Mouse (Mus musculus): ENCODE measurements around the gene Xab2. TPM values are rescaled to one million over a fixed set of nuclear protein-coding genes. Genes with fewer than 3 reads are reported as not detected.
"Not testable (repeated sequence)": the region's sequence is repeated elsewhere in the genome, so short reads cannot be mapped to it uniquely, and the experiment has no call there.

The Xab2 gene
- total RNA-seq, 2 experiments from 2014 or later: 36.0 to 40.7 TPM

DNA sequence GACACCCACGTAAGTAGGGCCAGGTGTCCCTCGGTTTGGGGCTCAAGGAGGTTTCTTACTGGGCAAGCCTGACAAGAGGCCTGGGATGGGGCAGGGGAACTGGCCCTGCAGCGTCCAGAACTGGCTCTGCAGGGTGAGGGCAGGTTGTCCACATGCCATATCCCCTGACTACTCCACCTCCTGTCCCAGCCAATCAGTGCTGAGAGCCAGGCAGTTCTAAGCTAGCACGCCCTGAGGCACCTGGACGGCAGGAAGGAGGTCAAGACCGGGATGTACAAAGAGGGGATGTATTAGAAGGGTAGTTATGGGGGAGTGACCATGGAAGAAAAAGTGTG, 11.3 kb downstream of the Xab2 start:
- DNase-seq: no peak

DNA sequence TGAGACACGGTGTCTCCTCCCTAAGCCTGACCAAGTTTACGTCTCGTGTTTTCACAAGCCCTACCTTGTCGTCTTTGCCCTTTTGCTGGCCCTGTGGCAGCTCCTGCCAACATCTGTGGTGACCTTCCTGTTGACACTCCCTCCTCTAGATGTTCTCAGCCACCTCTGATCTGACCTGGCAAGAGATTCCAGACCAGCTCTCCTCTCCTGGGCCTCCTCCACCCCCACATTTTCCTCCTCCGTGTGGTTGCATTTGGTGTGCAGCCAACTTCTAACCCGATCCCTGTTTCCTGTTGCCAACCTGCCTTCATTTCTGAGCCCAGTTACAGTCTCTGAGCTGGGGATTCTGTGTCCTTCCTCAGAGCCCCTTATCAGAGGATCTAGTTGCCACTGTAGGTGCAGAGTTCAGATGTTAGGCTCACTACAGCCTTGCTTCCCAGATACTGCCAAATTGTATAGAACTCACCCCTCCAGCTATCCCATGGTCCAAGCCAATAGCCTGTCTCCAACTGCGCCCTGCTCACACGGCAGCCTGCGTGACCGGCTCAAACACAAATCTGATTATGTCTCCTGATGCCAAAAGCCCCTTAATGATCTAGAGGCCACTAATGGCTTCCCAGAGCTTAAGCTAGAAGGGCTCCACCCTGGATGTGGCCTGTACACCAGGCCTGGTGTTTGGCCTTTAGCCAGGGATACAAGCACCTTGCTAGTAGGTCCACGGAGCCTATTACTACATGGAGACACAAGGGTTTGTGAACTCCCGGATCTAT, 11.9 kb downstream of the Xab2 start:
- DNase-seq: peak in 1 of 2 experiments; percentile 48

DNA sequence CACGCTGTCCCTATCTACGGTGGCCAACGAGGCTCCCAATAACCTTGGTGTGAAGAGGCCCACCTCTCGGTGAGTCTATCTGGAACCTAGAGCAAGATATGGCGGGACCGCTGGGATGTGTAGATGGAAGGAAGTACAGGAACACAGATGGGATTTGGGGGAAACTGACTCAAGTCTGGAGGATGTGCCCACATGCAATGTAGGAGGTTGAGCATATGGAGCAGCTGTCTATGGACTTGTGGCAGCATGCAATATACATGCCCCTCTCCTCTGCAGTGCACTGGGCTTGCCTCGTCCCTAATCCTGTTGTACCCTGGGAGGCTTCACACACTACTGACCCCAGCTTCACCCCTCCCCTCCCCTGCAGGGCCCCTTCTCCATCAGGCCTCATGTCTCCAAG, 13.3 kb downstream of the Xab2 start:
- DNase-seq: no peak

DNA sequence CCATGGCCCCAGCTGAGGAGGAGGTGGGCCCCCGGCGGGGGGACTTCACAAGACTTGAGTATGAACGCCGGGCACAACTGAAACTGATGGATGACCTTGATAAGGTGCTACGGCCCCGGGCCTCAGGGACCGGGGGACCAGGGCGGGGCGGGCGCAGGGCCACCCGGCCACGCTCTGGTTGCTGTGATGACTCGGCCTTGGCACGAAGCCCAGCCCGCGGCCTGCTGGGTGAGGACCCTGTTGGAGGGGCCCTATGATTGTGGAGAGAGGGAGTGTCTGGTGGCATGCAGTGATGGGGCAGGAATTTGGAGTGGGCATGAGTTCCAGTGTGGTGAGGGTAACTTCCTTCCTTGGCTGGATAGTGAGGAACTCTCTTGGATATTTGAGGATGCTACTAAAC, 14.5 kb downstream of the Xab2 start:
- peak; percentile 44 to 62 for DNase-seq

DNA sequence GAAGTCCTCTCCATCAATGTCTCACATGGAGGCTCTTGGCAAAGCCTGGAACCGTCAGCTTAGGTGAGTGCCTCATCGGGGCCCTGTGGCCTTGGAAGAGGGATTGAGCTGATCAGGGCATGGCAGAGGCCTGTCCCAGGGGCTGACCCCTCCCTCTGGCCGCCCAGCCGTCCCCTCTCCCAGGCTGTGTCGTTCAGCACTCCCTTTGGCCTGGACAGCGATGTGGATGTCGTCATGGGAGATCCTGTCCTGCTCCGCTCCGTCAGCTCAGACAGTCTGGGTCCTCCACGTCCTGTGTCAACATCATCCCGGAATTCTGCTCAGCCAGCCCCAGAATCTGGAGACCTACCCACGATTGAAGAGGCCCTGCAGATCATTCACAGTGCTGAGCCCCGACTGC, 17.7 kb downstream of the Xab2 start:
- no peak for DNase-seq

DNA sequence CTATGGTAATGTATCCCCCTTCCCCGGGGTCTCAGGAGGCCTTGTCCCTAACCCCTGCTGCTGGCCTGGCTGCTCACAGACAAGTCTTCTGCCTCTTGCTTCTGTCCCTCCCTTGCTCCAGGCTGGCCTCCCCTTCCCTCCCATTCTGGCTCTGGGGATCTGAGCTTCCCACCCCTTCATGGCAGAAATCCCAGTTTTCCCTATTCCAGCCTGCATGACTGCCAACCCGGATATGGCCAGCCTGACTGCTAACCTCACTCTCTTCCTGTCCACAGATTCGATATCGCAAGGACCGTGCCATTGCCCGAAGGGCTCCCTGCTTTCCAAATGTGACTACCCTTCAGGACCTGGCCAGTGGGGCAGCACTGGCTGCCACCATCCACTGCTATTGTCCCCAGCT, 20.7 kb downstream of the Xab2 start:
- peak in 1 of 2 experiments; percentile 26 for DNase-seq

DNA sequence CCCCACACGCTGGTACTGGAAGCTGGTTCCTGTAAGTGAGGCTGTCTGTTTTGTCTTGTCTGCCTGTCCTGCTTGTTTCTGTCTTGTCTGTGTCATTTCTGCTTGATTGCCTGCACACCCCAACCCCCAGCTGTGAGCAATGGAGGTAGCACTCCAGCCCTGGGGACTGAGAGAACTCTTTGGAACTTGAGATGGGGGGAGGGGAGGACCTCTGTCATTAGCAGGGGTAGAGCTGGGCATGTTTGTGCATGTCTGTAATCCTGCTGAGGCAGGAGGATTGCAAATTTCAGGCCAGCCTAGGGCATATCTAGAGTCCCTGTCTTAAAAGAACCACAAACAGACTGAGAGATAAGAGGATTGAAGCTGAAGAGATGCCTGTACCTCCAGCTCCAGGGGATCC, 21.9 kb downstream of the Xab2 start:
- no peak for DNase-seq

DNA sequence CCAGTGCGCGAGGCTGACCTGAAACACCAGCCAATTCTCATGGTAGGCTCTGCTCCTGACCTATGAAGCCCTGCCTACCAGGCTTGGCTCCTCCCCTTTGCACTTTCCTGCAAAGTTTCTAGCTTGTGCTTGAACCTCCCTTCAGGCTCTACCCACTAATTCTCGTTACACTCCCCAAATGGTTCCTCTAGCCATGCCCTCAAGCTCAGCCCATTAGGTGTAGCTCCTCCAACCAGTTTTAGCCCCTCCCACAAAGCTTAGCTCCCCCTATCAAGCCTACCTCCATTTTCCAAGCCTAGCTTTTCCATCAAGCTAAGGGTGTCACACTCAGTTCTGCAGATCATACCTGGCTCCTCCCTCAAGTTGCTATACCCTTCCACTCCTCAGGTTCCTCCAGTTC, 23.1 kb downstream of the Xab2 start:
- no peak for DNase-seq

DNA sequence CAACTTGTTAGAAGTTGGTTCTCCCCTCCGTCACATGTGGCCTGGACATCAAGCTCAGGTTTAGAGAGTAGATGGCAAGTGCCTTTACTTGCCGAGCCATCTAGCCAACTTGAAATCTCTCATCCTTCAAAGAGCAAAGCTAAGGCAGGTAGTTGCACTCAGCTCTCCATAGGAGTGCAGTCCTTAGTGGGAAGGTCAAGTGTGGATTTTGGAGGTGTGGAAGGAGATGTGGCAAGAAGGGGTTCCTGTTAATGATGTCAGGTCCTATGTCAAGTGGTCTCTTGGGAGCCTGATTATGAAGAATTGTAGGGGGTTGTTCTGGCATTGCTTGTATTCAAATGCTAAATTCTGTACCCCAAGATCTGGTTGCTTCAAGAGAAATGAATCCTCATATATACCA, 26.6 kb downstream of the Xab2 start:
- no peak for DNase-seq

DNA sequence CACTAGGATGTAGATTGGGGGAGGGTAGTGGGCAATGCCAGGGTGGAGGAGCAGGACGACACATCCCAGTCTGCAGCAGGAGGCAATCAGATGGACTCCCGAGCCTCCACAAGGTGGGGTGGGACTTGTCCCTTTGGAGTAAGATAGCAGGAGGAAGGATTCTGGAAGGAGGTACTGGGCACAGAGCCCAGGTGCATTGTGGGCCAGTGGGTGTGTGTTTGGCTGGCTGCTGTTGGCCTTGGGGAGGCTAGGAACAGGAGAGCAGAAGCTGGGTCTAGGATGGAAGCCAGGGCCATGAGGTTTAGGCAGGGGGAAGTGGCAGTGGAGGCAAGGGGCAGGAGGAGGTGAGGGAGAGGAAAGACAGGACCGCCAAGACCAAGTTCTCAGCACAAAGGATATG, 27.6 kb downstream of the Xab2 start:
- DNase-seq: peak; percentile 43 to 65

DNA sequence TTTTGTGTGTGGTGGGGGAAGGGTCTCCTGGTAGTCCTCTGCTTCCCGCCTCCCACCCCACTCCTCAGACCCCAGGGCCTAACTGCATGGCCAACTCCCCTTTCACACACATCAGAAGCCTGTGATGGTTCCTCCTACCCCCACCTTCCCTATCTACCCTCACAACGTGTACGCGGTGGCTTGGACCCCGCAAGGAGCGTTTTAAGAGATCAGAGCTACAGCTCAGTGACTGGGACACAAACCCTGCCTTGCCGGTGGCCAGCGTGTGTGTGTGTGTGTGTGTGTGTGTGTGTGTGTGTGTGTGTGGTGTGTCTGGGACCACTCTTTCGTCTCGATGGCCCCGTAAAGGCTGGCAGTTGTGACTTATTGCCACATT, 32.9 kb downstream of the Xab2 start:
- DNase-seq: no peak

DNA sequence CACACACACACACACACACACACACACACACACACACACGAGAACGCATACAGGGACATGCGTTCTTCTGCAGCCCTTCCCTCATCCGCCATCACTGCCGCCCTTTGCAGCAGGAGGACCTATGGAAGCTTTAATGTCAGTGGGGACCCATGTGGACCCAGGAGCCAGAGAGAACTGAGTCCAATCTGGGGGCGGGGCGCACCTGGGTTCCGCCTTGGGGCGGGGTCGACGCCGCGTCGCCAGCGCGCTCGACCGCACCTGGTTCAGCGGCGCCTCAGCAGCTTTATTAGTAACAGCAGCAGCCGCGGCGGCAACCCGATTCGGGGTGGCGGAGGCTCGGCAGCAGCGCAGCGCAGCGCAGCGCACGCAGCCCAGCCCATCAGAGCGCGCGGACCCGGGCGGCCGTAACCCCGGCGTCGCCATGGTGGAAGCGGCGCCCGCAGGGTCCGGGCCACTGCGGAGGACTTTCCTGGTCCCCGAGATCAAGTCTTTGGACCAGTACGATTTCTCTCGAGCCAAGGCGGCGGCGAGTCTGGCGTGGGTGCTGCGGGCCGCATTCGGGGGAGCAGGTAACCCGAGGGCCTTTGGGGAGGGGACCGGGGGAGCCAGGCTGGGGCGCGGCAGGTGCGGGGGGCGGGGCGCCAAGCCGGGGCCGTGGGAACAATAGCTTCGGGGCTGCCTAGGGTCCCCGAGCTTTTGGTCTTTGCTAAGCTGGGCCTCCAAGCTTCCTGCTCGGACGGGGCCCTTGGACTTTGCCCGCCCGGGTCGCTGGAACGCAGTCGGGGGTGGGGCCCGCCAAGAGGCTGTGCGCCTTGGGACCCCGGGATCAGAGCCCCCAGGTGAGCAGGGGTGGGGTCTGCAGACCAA, 33.5 kb downstream of the Xab2 start:
- DNase-seq: peak; percentile 59 to 75

DNA sequence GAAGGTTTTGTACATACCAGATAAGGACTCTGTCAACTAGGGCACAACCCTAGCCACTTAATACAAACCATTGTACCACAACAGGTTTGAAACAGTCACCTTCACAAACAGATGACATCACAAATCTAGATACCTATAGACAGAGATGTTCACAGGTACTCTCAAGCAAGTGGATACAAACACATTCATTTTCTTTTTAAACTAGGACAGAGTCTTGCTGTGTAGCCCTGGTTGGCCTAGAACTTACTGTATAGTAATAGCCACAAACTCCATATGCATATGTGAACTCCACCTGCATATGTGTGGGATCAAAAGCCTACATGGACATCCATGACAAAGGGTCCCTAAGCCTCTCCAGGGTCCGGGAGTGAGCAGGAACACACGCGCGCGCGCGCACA, 34.1 kb downstream of the Xab2 start, which contains the start of gene Camsap3:
Gene Camsap3, plus strand, starts transcription at position 301 of the 398 bp plus-strand sequence.
- no peak for DNase-seq

DNA sequence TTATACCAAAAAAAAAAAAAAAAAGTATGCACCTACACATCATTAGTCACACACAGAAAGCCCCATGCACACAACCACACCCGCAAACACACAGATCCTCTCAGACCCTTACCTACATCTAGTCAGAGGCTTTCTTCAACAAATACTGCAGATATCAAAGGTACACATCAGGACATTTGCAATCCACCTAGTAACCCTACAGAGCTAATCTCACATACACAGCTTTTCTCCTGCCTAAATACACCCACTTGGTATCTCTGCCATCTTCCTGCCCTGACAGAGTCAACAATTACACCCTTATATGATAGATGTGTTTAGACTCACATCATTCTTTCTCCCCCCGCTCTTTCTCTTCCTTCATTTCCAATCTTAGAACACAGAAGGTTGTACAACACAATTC, 34.7 kb downstream of the Xab2 start:
- DNase-seq: no peak

DNA sequence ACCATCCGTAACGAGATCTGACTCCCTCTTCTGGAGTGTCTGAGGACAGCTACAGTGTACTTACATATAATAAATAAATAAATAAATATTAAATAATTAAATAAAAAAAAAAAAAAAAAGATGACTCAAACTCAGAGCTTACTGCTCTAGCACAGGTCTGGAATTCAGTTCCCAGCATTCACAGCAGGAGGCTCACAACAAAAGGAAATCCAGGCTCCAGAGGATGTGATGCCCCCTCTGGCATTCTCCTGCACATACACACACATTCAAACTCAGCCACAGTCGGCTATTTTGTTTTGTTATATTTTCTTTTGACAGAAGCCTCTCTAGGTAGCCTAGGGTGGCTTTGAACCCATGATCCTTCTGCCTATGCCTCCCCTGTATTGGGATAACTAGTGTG, 39.2 kb downstream of the Xab2 start:
- not testable (repeated sequence) for DNase-seq

DNA sequence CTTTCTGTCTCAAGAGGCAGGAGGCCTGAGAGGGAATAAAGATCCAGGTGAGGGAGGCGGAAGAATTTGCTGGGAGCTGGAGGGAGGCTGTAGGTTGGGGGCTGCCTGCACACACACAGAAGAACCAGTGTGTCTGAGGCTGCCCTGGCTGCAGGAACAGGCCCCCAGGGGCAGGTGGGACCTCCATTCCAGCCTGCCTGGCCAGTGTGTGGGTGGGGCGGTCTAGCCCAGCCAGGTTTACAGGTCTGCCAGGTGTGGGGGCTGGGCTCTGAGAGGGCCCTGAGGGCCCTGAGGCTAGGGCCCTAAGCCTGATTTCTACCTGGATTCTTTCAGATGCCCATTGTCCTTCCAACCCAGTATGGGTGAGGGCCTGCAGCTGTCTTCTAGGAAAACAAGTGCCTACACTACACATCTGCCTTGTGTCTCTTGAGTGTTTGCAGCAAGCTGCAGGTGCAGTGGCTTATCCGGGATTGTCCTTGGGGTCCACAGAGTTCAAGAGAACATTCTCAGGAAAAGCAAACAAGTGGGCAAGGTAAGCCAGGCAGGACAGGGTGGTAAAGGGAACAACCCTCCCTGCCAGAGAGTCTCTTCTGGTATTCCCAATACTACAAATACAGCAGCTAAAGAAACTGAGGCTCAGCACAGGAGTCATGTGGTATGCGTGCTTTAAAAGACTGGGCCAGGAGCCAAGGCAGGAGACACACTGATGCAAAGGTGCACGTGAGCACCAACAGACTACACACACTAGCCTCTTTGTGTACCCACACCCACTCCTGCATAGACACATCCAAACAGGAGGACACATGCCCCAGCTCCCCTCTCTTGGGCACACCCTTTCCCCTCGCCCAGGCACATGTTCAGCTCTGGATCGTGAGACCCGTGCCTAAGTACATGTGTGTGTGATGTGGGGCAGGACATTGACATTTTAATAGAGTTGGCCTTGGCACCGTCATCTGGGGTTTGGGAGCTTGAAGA, 41.4 kb downstream of the Xab2 start:
- no peak for DNase-seq

DNA sequence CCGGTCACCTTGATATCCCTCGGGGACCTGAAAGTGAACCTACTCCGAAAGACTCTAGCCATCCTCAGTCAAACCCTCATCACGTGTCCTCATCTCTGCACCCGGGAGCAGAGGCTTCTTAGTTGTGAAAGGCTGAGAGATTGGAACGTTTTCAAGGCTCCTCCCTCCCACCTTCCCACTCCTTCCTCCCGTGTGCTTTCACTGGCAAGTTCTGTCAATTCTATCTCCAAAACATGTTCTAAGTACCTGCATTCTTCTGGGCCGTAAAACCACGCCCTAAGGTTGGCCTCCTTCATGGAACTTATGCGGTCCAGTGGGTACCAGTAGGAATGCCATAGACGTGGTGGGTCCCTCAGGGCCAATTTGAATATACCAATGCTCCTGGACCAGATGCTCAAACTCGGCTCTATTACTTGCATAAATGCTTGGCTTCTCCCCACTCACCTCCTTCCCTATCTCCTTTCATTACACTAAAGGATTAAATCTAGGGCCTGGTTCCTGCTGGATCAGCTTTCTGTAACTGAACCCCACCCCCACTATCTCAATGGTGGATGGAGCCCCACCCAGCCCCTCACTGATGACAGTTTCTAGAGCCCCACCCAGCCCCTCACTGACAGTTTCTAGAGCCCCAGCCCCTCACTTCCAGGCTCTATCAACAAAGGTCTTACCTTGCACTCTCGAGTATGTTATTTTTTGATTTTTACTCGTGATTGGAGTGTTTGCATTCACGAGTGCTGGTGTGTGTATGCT, 44.7 kb downstream of the Xab2 start:
- no peak for DNase-seq

DNA sequence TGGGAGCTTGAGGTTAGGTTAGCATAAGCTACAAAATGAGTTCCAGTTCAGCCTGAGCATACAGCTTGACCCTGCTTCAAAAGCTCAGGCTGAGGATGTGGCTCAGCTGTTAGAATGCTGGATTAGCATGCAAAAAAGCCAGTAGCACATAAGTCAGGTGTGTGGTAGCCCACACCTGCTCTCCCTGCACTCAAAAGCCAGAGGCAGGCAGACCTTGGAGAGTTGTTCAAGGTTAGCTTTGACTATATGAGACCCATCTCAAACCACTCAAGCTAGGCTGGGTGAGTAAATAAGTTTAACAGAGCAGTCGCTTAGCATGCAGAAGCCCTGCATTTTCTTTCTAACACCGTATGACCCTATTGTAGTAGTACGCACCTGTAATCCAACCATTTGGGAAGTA, 46.6 kb downstream of the Xab2 start:
- DNase-seq: no peak

DNA sequence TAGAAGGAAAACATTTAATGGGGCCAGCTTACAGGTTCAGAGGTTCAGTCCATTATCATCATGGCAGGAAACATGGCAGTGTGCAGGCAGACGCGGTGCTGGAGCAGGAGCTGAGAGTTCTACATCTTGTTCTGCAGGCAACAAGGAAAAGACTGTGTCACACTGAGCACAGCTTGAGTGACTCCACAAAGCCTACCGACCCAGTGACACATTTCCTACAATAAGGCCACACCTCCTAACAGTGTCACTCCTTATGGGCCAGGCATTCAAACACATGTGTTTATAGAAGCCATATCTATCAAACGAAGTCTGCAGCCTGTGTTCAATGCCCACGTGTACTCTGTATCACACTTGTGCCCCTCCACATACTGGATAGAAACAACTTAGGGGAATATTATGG, 51.3 kb downstream of the Xab2 start:
- DNase-seq: no peak

DNA sequence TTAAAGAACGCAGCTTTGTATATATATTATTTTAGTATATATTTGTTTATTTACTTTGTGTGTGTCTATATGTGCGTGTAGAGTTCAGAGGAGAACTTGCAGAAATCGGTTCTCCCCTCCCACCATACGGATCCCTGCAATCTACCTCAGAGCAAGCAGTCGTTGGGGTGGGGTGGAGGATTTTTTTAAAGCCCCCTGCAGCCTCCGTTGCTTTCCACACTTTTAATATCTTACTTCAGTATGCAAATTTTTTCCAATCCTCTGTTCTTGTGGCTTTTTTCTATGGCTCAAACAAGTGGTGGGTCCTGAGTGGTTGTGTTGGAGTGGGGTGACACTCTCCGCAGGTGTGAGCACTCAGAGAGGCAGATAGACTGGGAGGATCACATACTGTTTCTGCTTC, 52.7 kb downstream of the Xab2 start:
- no peak for DNase-seq

DNA sequence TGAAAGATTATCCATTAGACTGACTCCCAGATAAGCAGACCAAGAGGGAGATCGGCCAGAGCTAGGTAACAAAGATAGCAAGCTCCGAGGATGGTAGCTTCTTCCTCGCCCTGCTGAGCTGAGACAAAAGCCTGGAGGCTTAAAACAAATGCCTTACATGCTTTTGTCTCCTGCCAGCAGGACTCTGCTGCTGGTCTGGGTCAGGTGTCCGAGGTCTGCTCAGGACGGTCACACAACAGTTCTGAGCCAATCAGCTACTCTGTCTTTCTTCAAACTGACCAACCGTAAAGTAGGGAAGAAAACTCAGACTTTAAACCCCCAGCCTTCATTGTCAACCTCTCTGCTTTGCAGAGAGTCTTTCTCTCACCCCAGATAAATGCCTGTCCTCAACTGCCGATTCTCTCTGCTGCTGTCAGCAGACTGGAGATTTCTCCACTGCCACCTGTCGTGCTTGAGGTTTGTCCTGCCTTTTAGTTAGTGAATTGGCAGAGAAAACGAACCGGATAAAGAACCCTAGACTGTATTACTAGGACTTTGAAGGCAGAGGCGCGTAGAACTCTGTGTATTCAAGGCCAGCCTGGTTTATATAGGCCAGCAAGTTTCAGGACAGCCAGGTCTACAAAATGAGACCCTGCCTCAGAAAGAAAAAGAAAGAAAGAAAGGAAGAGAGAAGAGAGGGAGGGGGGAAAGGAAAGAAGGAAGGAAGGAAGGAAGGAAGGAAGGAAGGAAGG, 53.3 kb downstream of the Xab2 start, which contains the start of gene C330021F23Rik:
Gene C330021F23Rik, plus strand, starts transcription at position 350 of the 731 bp plus-strand sequence.
- no peak for DNase-seq
